Comparison of ENCODE assay signal across 9 mouse cellular contexts in genomic region chr1:172162009-172162408, GRCm38 (mm10). TPM values are rescaled to one million over a fixed set of nuclear protein-coding genes. Genes with fewer than 3 reads are reported as not detected.
A peak's percentile ranks its signal among the peaks of the same experiment; 100 is the strongest.
DNase-seq lines count a peak whose midpoint lies in the region; ATAC-seq and TF ChIP-seq lines count a peak whose summit lies in the region.
"Had no signal": no experiment of that assay in that cellular context is flagged by ENCODE, and none has a peak within 500 bp of the region (broad histone marks: within the 10 kb centered on the region; RNA-seq: fewer than 3 reads in every experiment).

No protein-coding gene starts in this region.

- H3K4me3 ChIP-seq in left cerebral cortex, adult 2 months = no peak overlapping the region
- H3K4me3 ChIP-seq: limb, embryonic 15.5 days had no signal

- intact Hi-C loops in left cerebral cortex, adult 2 months (cut with DNase I) = loop anchor here (1.0 kb wide), 1 partner anchor 148 kb away; no protein-coding TSS in a partner anchor
- intact Hi-C loops in left cerebral cortex, postnatal 36 days (cut with DNase I) = loop anchor here (5.0 kb wide), 1 partner anchor 55 kb away; the partner anchor contains the start of gene Casq1

- TF ChIP-seq CTCF in left cerebral cortex, adult 2 months (IDR thresholded peaks at IDR 0.05) = peak; percentile 73

- H3K27ac ChIP-seq in left cerebral cortex, adult 2 months = no peak overlapping the region
- H3K27ac ChIP-seq: limb, embryonic 15.5 days had no signal

- peak; percentile 26 for DNase-seq in adrenal gland, postnatal 14 days
- DNase-seq in adrenal gland, adult 8-10 months = no peak
- no peak for DNase-seq in left cerebral cortex, adult 2 months (ENCODE audit: extremely low spot score in 1 of 2, low spot score in 2 of 2)
- DNase-seq in left cerebral cortex, postnatal 36 days (ENCODE audit: low spot score in 2 of 2) = no peak
- DNase-seq in cerebellum, adult 8-10 months = peak; percentile 53
- no peak for DNase-seq in urinary bladder, adult 2 months (ENCODE audit: low spot score)

- peak; percentile 72 for ATAC-seq in inflammation-experienced regulatory T-cells, adult 6 months
- ATAC-seq in monocyte, adult 5-6 weeks (replicated peaks; ENCODE audit: insufficient number of reproducible peaks, low FRiP score, low TSS enrichment, poor library complexity, severe bottlenecking) = peak; percentile 47; the same call in 1 of the 2 replicates

RNA-seq across cellular contexts. Expression of gene Dcaf8, which starts 14.1 kb away (rescaled TPM):
- total RNA-seq in adrenal gland, postnatal 14 days (2021) = 118 and 125 TPM in 2 replicates
- total RNA-seq in adrenal gland, adult 8-10 months (2022) = 100 to 1,000 TPM; 141 to 189 (median 156) TPM
- 100 to 1,000 TPM; 115 to 121 TPM for total RNA-seq in left cerebral cortex, adult 2 months (2021)
- total RNA-seq in left cerebral cortex, postnatal 36 days (2021) = 100 to 1,000 TPM; 113 to 124 TPM
- 10 to 100 TPM; 46.7 to 99.2 (median 78.4) TPM for polyA plus RNA-seq in inflammation-experienced regulatory T-cells, adult 6 months (2017; shearing (Covaris generic))
- total RNA-seq in monocyte, adult 5-6 weeks (2017) = 77.0 to 164 TPM (median 136 TPM) in 3 replicates
- 115 and 118 TPM in 2 replicates for polyA plus RNA-seq in urinary bladder, adult 2 months (2012; rRNA removed)

RNA-seq across cellular contexts. Expression of gene Pex19, which starts 35.5 kb away (rescaled TPM):
- 135 and 141 TPM in 2 replicates for total RNA-seq in adrenal gland, postnatal 14 days (2021)
- total RNA-seq in adrenal gland, adult 8-10 months (2022) = 100 to 1,000 TPM in 3 of 4 experiments, 10 to 100 TPM in 1; 99.8 to 153 (median 120) TPM
- total RNA-seq in left cerebral cortex, adult 2 months (2021) = 10 to 100 TPM; 82.8 to 92.4 TPM
- 100 to 1,000 TPM in 1 of 2 experiments, 10 to 100 TPM in 1; 95.6 to 105 TPM for total RNA-seq in left cerebral cortex, postnatal 36 days (2021)
- 10 to 100 TPM; 61.2 to 81.8 (median 78.3) TPM for polyA plus RNA-seq in inflammation-experienced regulatory T-cells, adult 6 months (2017; shearing (Covaris generic))
- total RNA-seq in monocyte, adult 5-6 weeks (2017) = 42.1 to 57.3 TPM (median 52.1 TPM) in 3 replicates
- polyA plus RNA-seq in urinary bladder, adult 2 months (2012; rRNA removed) = 89.4 and 89.6 TPM in 2 replicates

RNA-seq across cellular contexts. Expression of gene Pea15a, which starts 44.6 kb away (rescaled TPM):
- 61.5 and 63.2 TPM in 2 replicates for total RNA-seq in adrenal gland, postnatal 14 days (2021)
- total RNA-seq in adrenal gland, adult 8-10 months (2022) = 10 to 100 TPM; 48.4 to 89.7 (median 63.1) TPM
- 100 to 1,000 TPM; 387 to 422 TPM for total RNA-seq in left cerebral cortex, adult 2 months (2021)
- 100 to 1,000 TPM; 409 to 413 TPM for total RNA-seq in left cerebral cortex, postnatal 36 days (2021)
- polyA plus RNA-seq in inflammation-experienced regulatory T-cells, adult 6 months (2017; shearing (Covaris generic)) = 10 to 100 TPM; 46.0 to 50.6 (median 47.6) TPM
- total RNA-seq in monocyte, adult 5-6 weeks (2017) = 23.3 to 71.6 TPM (median 23.9 TPM) in 3 replicates
- polyA plus RNA-seq in urinary bladder, adult 2 months (2012; rRNA removed) = 165 and 166 TPM in 2 replicates

RNA-seq across cellular contexts. Expression of gene Casq1, which starts 57.7 kb away (rescaled TPM):
- total RNA-seq in adrenal gland, postnatal 14 days (2021) = 0.48 and 1.8 TPM in 2 replicates
- total RNA-seq in adrenal gland, adult 8-10 months (2022) = under 1 TPM in 3 of 4 experiments, not detected in 1; 0.21 to 0.30 (median 0.29) TPM
- under 1 TPM in 1 of 2 experiments, not detected in 1; 0.48 TPM for total RNA-seq in left cerebral cortex, adult 2 months (2021)
- total RNA-seq in left cerebral cortex, postnatal 36 days (2021) = 1 to 10 TPM in 1 of 2 experiments, under 1 TPM in 1; 0.67 to 1.0 TPM
- polyA plus RNA-seq in inflammation-experienced regulatory T-cells, adult 6 months (2017; shearing (Covaris generic)) = not detected
- not detected in 3 replicates for total RNA-seq in monocyte, adult 5-6 weeks (2017)
- 3.2 and 3.3 TPM in 2 replicates for polyA plus RNA-seq in urinary bladder, adult 2 months (2012; rRNA removed)

Comparison
In these comparisons a context has a peak if more than half of its experiments do, and no peak if none do; other contexts are left out.
1. DNase-seq: peak in adrenal gland, postnatal 14 days (single experiment) and cerebellum, adult 8-10 months (single experiment); none in adrenal gland, adult 8-10 months (single experiment), left cerebral cortex, adult 2 months (0 of 2), left cerebral cortex, postnatal 36 days (0 of 2) and urinary bladder, adult 2 months (single experiment).